Mouse (Mus musculus) heart, postnatal 0 days (tissue): ENCODE measurements around the gene Plpp4.

Experiments
- CTCF ChIP-seq: IDR thresholded peaks from 2 replicates; pipeline ENCODE4 v1.5.1; 2016; ENCODE audit warnings: antibody characterized with exemption, control low read depth, low read depth
- EP300 ChIP-seq: IDR thresholded peaks from 2 replicates; pipeline ENCODE4 v1.6.1; 2016; ENCODE audit warnings: antibody characterized with exemption, low read depth

- TF ChIP-seq CTCF (no peak), EP300 (no peak)
These were observed 146.0 kb downstream of the Plpp4 start for GRCm38 (mm10) chr7:129402695-129403364.
